Mouse (Mus musculus) liver, postnatal 0 days (tissue): ENCODE data around the gene Usp37. TPM values are rescaled to one million over a fixed set of nuclear protein-coding genes. Genes with fewer than 3 reads are reported as not detected.
A peak's percentile ranks its signal among the peaks of the same experiment; 100 is the strongest.

Experiments used
- ATAC-seq: fragments of 200-750 bp; cut with Nextera tagmentation; 2 replicates; pipeline ENCODE4 v1.8.0; 2017; ENCODE audit warnings: mild to moderate bottlenecking, moderate library complexity
- DNase-seq: peaks from one replicate; pipeline ENCODE4 v3.0.0-alpha.2; 2016
- H3K27ac ChIP-seq: fragments of 300-500 bp; sonication (generic); 2 replicates; pipeline ENCODE4 v1.5.1; 2014; ENCODE audit warnings: antibody characterized with exemption, moderate library complexity, mild to moderate bottlenecking, low read depth
- H3K27me3 ChIP-seq: fragments of 300-500 bp; sonication (generic); 2 replicates; pipeline ENCODE4 v1.6.1; 2014; ENCODE audit warnings: low read length, control low read depth, mixed read lengths; ENCODE audit not compliant: insufficient read depth
- H3K36me3 ChIP-seq: fragments of 300-500 bp; sonication (generic); replicated peaks from 2 replicates; pipeline ENCODE4 v1.6.1; 2014; ENCODE audit warnings: mild to moderate bottlenecking, control low read depth, low read length, moderate library complexity, mixed read lengths; ENCODE audit not compliant: insufficient read depth
- H3K4me1 ChIP-seq: fragments of 300-500 bp; sonication (generic); 2 replicates; pipeline ENCODE4 v1.6.1; 2014; ENCODE audit warnings: antibody characterized with exemption, mild to moderate bottlenecking, control low read depth; ENCODE audit not compliant: insufficient read depth
- H3K4me2 ChIP-seq: fragments of 300-500 bp; sonication (generic); 2 replicates; pipeline ENCODE4 v1.6.1; 2014; ENCODE audit warnings: low read depth, mild to moderate bottlenecking, low read length, moderate library complexity, mixed read lengths
- H3K4me3 ChIP-seq: fragments of 300-500 bp; sonication (generic); 2 replicates; pipeline ENCODE4 v1.5.1; 2014; ENCODE audit warnings: low read depth, low read length
- H3K9ac ChIP-seq: fragments of 300-500 bp; sonication (generic); replicated peaks from 2 replicates; pipeline ENCODE4 v1.6.1; 2014; ENCODE audit warnings: mild to moderate bottlenecking, moderate library complexity
- H3K9me3 ChIP-seq: fragments of 300-500 bp; sonication (generic); 2 replicates; pipeline ENCODE4 v1.6.1; 2016; ENCODE audit warnings: mild to moderate bottlenecking, control low read depth, low read length, mixed read lengths
- CTCF ChIP-seq: sonication (generic); IDR thresholded peaks from 2 replicates; pipeline ENCODE4 v1.5.1; 2016; ENCODE audit warnings: antibody characterized with exemption, low read depth
- EP300 ChIP-seq: IDR thresholded peaks from 2 replicates; pipeline ENCODE4 v1.6.1; 2016; ENCODE audit warnings: antibody characterized with exemption, low read depth, mild to moderate bottlenecking
- WGBS: fragments of 180-500 bp; shearing (Covaris S2); extraction: QIAGEN DNeasy Blood & Tissue Kit; methylation state at CpG from one replicate; pipeline ENCODE4 v1.1.7; 2014; ENCODE audit not compliant: insufficient replicate concordance; 5-methylcytosine and 5-hydroxymethylcytosine counted together
- polyA plus RNA-seq: library from polyadenylated mRNA; unstranded; fragments of >200 nt; fragmentation: Nextera tagmentation; extraction: Ambion mirVana; gene quantifications from 2 replicates; pipeline ENCODE4 v1.2.1, GENCODE M21; 2015

The Usp37 gene
- polyA plus RNA-seq = 4.9 and 5.4 TPM in 2 replicates

DNA sequence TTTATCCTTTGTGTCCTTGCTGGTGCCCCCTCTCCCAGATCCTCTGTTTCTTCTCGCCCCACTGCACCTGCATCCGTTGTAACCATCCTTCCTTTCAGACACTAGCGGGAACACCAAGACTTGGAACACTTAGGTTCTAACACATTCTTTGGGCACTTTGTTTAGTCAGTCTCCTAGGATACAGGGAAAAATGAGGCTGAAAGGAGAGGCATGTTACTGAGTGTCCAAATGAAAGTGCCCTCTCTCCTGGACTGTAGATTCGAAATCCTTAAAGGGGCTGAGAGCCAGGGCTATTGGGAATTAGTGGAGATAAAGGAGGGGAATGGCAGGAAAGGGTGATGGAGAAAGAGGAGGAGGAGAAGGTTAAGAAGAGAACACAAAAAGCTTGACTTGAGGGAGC, at the start of gene Usp37:
TSS of gene Usp37 (minus strand) at position 101 of the 400 bp plus-strand sequence.
- Histone ChIP-seq H3K4me2 (no peak within 1 kb of the TSS), H3K4me3 (no peak within 1 kb of the TSS), H3K9ac (no peak within 1 kb of the TSS), H3K36me3 (no peaks in the 10 kb centered on the region), H3K27me3 (peaks cover 3% of the 10 kb centered on the region; the same call in 1 of the 2 replicates), H3K27ac (no peak within 1 kb of the TSS), H3K9me3 (no peaks in the 10 kb centered on the region), H3K4me1 (no peaks in the 10 kb centered on the region)
- TF ChIP-seq CTCF (no peak), EP300 (no peak)
- WGBS = 75% methylated on average over 4 of the region's 4 CpGs
- ATAC-seq = no peak
- DNase-seq = no peak

DNA sequence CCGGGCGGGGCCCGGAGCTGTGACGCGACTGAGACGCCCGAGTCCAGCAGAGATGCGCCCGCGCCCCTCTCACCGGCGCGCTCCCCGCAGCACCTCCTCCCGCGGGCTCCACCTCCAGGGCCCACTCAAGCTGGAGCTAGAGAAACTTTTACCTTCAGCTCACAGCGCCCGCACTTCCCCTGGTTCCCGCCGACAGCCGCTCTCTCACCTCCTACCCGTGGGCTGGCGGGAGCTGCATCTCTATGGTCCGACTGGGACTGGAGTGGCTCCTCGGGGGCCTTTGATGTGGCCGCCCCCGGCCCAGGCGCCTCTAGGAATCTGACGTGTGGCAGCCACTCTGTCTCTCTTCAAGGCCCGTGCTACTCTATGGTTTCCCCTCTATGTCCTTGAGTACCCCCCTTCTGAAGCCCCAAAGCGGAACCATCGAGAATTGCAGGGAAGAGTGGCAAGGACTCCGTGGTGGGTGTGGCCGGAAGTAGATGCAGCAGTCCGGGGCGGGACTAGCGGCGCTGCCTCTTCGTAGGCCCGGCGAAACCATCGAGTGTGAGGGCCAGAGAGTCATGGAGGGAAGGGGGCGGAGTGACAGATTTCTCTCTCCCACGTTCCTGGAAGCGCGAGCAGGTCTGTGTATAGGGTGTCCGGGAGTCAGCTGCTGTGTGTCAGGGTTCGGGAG, 43.8 kb upstream of the Usp37 start, which contains the start of the genes Zfp142 and Bcs1l:
TSS of gene Zfp142 (minus strand) at position 474 of the 673 bp plus-strand sequence.
TSS of gene Bcs1l (plus strand) at position 517 of the 673 bp plus-strand sequence.
- peak within 1 kb of the TSS; percentile 64 for H3K9ac ChIP-seq
- no peaks in the 10 kb centered on the region for H3K27me3 ChIP-seq
- peak; percentile 97 for ATAC-seq
- H3K36me3 ChIP-seq = peaks cover 32% of the 10 kb centered on the region
- peak within 1 kb of the TSS; percentile 73 for H3K4me3 ChIP-seq
- TF ChIP-seq EP300 = peak; percentile 65; the same call in 1 of the 2 replicates
- TF ChIP-seq CTCF = peak; percentile 39; the same call in 1 of the 2 replicates
- H3K4me2 ChIP-seq = peak within 1 kb of the TSS; percentile 77
- peaks cover 15% of the 10 kb centered on the region for H3K4me1 ChIP-seq
- no peaks in the 10 kb centered on the region for H3K9me3 ChIP-seq
- peak; percentile 98 for DNase-seq
- peak within 1 kb of the TSS; percentile 79 for H3K27ac ChIP-seq
- under 1% methylated on average over 37 of the region's 48 CpGs for WGBS

- Histone ChIP-seq H3K9ac (peak overlapping the region; percentile 64), H3K27ac (peak overlapping the region; percentile 79), H3K4me3 (peak overlapping the region; percentile 73), H3K9me3 (no peaks in the 10 kb centered on the region), H3K4me1 (peaks cover 15% of the 10 kb centered on the region), H3K27me3 (no peaks in the 10 kb centered on the region), H3K4me2 (peak overlapping the region; percentile 77), H3K36me3 (peaks cover 29% of the 10 kb centered on the region)
- under 1% methylated on average over 24 of the region's 24 CpGs for WGBS
- DNase-seq (no peak), ATAC-seq (no peak)
- no peak for TF ChIP-seq EP300
- no peak for TF ChIP-seq CTCF
Measured at GRCm38 (mm10) chr1:74587233-74587772, 43.2 kb upstream of the Usp37 start.

- Histone ChIP-seq H3K4me1 (peaks cover 15% of the 10 kb centered on the region), H3K36me3 (peaks cover 16% of the 10 kb centered on the region), H3K4me2 (no peak overlapping the region), H3K9ac (no peak overlapping the region), H3K4me3 (no peak overlapping the region), H3K27me3 (no peaks in the 10 kb centered on the region), H3K27ac (no peak overlapping the region), H3K9me3 (no peaks in the 10 kb centered on the region)
- DNase-seq (no peak), ATAC-seq (no peak)
- TF ChIP-seq EP300 = peak; percentile 32; the same call in 1 of the 2 replicates
- no peak for TF ChIP-seq CTCF
- WGBS = 78% methylated on average over 3 of the region's 3 CpGs
Measured at GRCm38 (mm10) chr1:74584616-74585398, 40.7 kb upstream of the Usp37 start.

GRCm38 (mm10) chr1:74582621-74583020, 38.5 kb upstream of the Usp37 start:
- Histone ChIP-seq H3K36me3 (peaks cover 24% of the 10 kb centered on the region), H3K9me3 (no peaks in the 10 kb centered on the region), H3K9ac (no peak overlapping the region), H3K4me3 (no peak overlapping the region), H3K4me1 (peaks cover 8% of the 10 kb centered on the region), H3K27ac (no peak overlapping the region), H3K4me2 (no peak overlapping the region), H3K27me3 (no peaks in the 10 kb centered on the region)
- DNase-seq (no peak), ATAC-seq (no peak)
- 81% methylated on average over 3 of the region's 3 CpGs for WGBS
- no peak for TF ChIP-seq CTCF
